Mouse (Mus musculus) cortical plate, adult 2 months (tissue): ENCODE measurements at regions not wholly inside any gene's neighbourhood (a gene's known extent, or its start where the extent isn't known, plus 50 kb on each side); places are given as distances from the start of the nearest gene placed in this dataset.

Experiments
- H3K27ac ChIP-seq: fragments of 200-500 bp; 2 replicates; pipeline ENCODE4 v1.5.1; 2012; ENCODE audit warnings: low read length, control low read depth, inconsistent platforms; ENCODE audit not compliant: insufficient read depth
- H3K4me1 ChIP-seq: fragments of 200-500 bp; 2 replicates; pipeline ENCODE4 v1.6.1; 2011; ENCODE audit warnings: low read length; ENCODE audit not compliant: control insufficient read depth, insufficient read depth
- H3K4me3 ChIP-seq: fragments of 200-500 bp; 2 replicates; pipeline ENCODE4 v1.5.1; 2011; ENCODE audit warnings: mild to moderate bottlenecking, low read length, control low read depth; ENCODE audit not compliant: insufficient read depth
- CTCF ChIP-seq: fragments of 200-500 bp; IDR thresholded peaks from 2 replicates; pipeline ENCODE4 v1.5.1; 2011; ENCODE audit warnings: mild to moderate bottlenecking, control low read depth, low read length; ENCODE audit not compliant: insufficient read depth; ENCODE audit errors: extremely low read depth
- POLR2A ChIP-seq: fragments of 200-500 bp; IDR thresholded peaks from 2 replicates; pipeline ENCODE4 v1.6.1; 2011; ENCODE audit warnings: mild to moderate bottlenecking, low read length, control low read depth; ENCODE audit not compliant: insufficient read depth; ENCODE audit errors: extremely low read depth

GRCm38 (mm10) chr2:50554031-50554430 lies 257.4 kb upstream of the Mmadhc start:
- no peaks in the 10 kb centered on the region for H3K4me1 ChIP-seq
- TF ChIP-seq POLR2A (no peak), CTCF (no peak)
- no peak overlapping the region for H3K27ac ChIP-seq
- H3K4me3 ChIP-seq = no peak overlapping the region

- TF ChIP-seq POLR2A = no peak
- Histone ChIP-seq H3K4me1 (no peaks in the 10 kb centered on the region), H3K4me3 (no peak overlapping the region), H3K27ac (no peak overlapping the region)
These were observed 255.8 kb upstream of the Mmadhc start for GRCm38 (mm10) chr2:50552437-50552836.

- Histone ChIP-seq H3K4me3 (no peak overlapping the region), H3K4me1 (no peaks in the 10 kb centered on the region), H3K27ac (no peak overlapping the region)
- TF ChIP-seq CTCF (no peak), POLR2A (no peak)
These were observed 253.3 kb upstream of the Mmadhc start for GRCm38 (mm10) chr2:50549871-50550270.

- H3K27ac ChIP-seq = no peak overlapping the region
- no peak for TF ChIP-seq CTCF
- TF ChIP-seq POLR2A = no peak
- H3K4me3 ChIP-seq = no peak overlapping the region
- no peaks in the 10 kb centered on the region for H3K4me1 ChIP-seq
These were observed 243.3 kb upstream of the Mmadhc start for GRCm38 (mm10) chr2:50539741-50540441.

GRCm38 (mm10) chr2:50538068-50538467 lies 241.5 kb upstream of the Mmadhc start:
- TF ChIP-seq POLR2A (no peak), CTCF (no peak)

GRCm38 (mm10) chr2:50535085-50535878 lies 238.7 kb upstream of the Mmadhc start:
- H3K4me3 ChIP-seq = no peak overlapping the region
- TF ChIP-seq POLR2A (no peak), CTCF (no peak)
- H3K27ac ChIP-seq = no peak overlapping the region
- H3K4me1 ChIP-seq = no peaks in the 10 kb centered on the region

More at GRCm38 (mm10) chr2:50538068-50538467, 241.5 kb upstream of the Mmadhc start:
- Histone ChIP-seq H3K4me1 (no peaks in the 10 kb centered on the region), H3K4me3 (no peak overlapping the region), H3K27ac (no peak overlapping the region)

GRCm38 (mm10) chr2:50533702-50534101 lies 237.1 kb upstream of the Mmadhc start:
- Histone ChIP-seq H3K27ac (no peak overlapping the region), H3K4me3 (no peak overlapping the region), H3K4me1 (no peaks in the 10 kb centered on the region)
- TF ChIP-seq CTCF (no peak), POLR2A (no peak)

- Histone ChIP-seq H3K4me3 (no peak overlapping the region), H3K27ac (no peak overlapping the region)
- no peak for TF ChIP-seq CTCF
- TF ChIP-seq POLR2A = no peak
These were observed 230.8 kb upstream of the Mmadhc start for GRCm38 (mm10) chr2:50527425-50527824.

GRCm38 (mm10) chr2:50524838-50525615 lies 228.4 kb upstream of the Mmadhc start:
- TF ChIP-seq CTCF = no peak
- TF ChIP-seq POLR2A = no peak
- no peak overlapping the region for H3K4me3 ChIP-seq
- no peaks in the 10 kb centered on the region for H3K4me1 ChIP-seq
- H3K27ac ChIP-seq = no peak overlapping the region

More at GRCm38 (mm10) chr2:50527425-50527824, 230.8 kb upstream of the Mmadhc start:
- no peaks in the 10 kb centered on the region for H3K4me1 ChIP-seq

GRCm38 (mm10) chr2:50520169-50520568 lies 223.6 kb upstream of the Mmadhc start:
- TF ChIP-seq POLR2A = no peak
- no peak for TF ChIP-seq CTCF
- H3K27ac ChIP-seq = no peak overlapping the region
- no peak overlapping the region for H3K4me3 ChIP-seq
- no peaks in the 10 kb centered on the region for H3K4me1 ChIP-seq
